Mouse (Mus musculus) myocyte (in vitro differentiated cells): Measurements from ENCODE around the gene Cct4.

Source experiments
- MYOD1 ChIP-seq, 3 experiments: IDR thresholded peaks; one replicate each; pipeline ENCODE4 v1.6.1; 2011; ENCODE audit warnings: control low read depth in 2 of 3, low read depth in 2 of 3, mild to moderate bottlenecking in 2 of 3, moderate library complexity in 1 of 3; ENCODE audit not compliant: insufficient read length in 2 of 3, control insufficient read depth in 1 of 3
- POLR2A ChIP-seq: IDR thresholded peaks from one replicate; pipeline ENCODE4 v1.6.1; 2011; ENCODE audit warnings: low read depth, mild to moderate bottlenecking, control low read depth, moderate library complexity; ENCODE audit not compliant: insufficient read length
- POLR2AphosphoS2 ChIP-seq: IDR thresholded peaks from one replicate; pipeline ENCODE4 v1.6.1; 2011; ENCODE audit warnings: low read depth, control low read depth; ENCODE audit not compliant: insufficient read length
- TCF12 ChIP-seq: IDR thresholded peaks from one replicate; pipeline ENCODE4 v1.6.1; 2011; ENCODE audit warnings: mild to moderate bottlenecking, control low read depth; ENCODE audit not compliant: poor library complexity, insufficient read depth, severe bottlenecking

GRCm38 (mm10) chr11:23023155-23023554 lies 32.8 kb downstream of the Cct4 start:
- TF ChIP-seq POLR2A (no peak), POLR2AphosphoS2 (no peak), MYOD1 (IDR thresholded peaks at IDR 0.05; ENCODE audit: control insufficient read depth in 1 of 3, insufficient read length in 2 of 3, low read depth in 2 of 3) (no peak), TCF12 (no peak)
